In the genomic region with DNA sequence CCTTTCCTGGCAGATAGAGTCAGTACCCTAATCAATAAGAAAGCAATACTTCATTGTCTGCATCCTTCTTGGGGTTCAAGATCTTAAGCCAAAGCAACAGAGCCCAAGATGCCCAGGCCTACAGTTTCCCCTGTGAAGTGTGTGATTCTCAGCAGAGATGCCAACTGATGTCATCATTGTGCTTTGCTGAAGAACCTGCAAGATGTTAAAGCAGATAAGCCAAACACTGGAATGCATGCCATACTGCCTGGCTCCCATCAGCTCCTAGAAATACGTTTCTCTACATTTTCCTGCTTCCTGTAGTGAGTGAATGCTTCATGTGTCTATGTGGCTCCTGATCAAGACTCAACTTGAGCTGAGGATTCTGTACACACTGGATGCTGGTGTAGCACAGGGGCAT, we compare ENCODE assay signal across 16 mouse cellular contexts.
"Had no signal": no experiment of that assay in that cellular context is flagged by ENCODE, and none has a peak within 500 bp of the region (broad histone marks: within the 10 kb centered on the region; RNA-seq: fewer than 3 reads in every experiment).

No protein-coding gene starts in this region.

- H3K4me1 ChIP-seq: intestine, embryonic 15.5 days had no signal

- H3K36me3 ChIP-seq: intestine, embryonic 15.5 days; limb, embryonic 12.5 days; limb, embryonic 15.5 days; midbrain, embryonic 12.5 days had no signal

- DNase-seq: kidney, adult 18-20 months; kidney, postnatal 25 days; left cerebral cortex, postnatal 4 days; liver, postnatal 0 days; lung, embryonic 14.5 days; right cerebral cortex, postnatal 14 days; right cerebral cortex, postnatal 4 days; thymus, postnatal 36 days had no signal

- H3K4me3 ChIP-seq: intestine, embryonic 15.5 days; limb, embryonic 12.5 days; limb, embryonic 15.5 days; midbrain, embryonic 12.5 days had no signal

- H3K27ac ChIP-seq: intestine, embryonic 15.5 days; kidney, postnatal 0 days; limb, embryonic 12.5 days; limb, embryonic 15.5 days; liver, embryonic 14.5 days; macrophage; midbrain, embryonic 12.5 days; stomach, postnatal 0 days had no signal

- H3K27me3 ChIP-seq: intestine, embryonic 15.5 days; limb, embryonic 12.5 days; limb, embryonic 15.5 days; midbrain, embryonic 12.5 days had no signal
